Mouse (Mus musculus) neutrophil, adult 65 days (primary cell): ENCODE results near the gene Thoc7. TPM values are rescaled to one million over a fixed set of nuclear protein-coding genes. Genes with fewer than 3 reads are reported as not detected.

ENCODE experiments used
- total RNA-seq: library from RNA; stranded (reverse); gene quantifications from 2 replicates; pipeline ENCODE4 v1.2.4, GENCODE M21; 2023

Gene Thoc7
- total RNA-seq: 38.4 and 44.6 TPM in 2 replicates

DNA sequence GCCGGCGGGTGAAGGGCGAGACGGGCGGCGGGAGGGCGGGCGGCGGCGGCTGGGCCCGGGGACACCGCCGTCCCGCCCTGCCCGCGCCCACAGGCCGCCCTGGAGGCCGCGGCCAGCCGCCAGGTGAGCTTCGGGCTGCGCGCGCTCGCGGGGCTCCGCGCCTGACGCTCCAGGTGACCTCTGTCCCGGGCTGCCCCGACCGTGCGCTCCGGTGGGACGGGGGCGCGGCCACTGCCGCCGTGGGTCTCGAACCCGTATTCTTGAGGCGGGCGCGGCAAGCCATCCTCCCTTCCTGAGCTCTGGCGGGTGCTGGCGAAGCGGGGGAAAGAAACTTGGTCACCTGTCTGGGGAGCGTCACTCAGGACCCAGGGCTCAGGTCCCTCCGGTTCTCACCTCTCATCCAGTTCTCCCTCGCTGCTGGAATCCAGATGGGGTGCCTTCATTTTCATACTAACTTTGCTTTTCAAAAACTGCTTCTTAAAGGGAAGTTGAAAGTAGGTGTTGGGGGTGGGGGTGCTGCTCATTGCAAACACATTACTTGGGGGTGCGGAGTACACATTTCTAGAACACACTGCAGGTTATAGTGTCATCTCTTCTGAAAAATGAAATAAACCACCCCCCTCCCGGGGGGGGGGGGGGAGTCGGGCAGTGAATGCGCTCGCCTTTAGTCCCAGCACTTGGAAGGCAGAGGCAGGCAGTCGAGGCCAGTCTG, at the start of gene Thoc7, which contains the start of gene Atxn7:
Gene Thoc7, minus strand, starts transcription at position 452 of the 712 bp plus-strand sequence.
Gene Atxn7, plus strand, starts transcription at position 40 of the 712 bp plus-strand sequence.

DNA sequence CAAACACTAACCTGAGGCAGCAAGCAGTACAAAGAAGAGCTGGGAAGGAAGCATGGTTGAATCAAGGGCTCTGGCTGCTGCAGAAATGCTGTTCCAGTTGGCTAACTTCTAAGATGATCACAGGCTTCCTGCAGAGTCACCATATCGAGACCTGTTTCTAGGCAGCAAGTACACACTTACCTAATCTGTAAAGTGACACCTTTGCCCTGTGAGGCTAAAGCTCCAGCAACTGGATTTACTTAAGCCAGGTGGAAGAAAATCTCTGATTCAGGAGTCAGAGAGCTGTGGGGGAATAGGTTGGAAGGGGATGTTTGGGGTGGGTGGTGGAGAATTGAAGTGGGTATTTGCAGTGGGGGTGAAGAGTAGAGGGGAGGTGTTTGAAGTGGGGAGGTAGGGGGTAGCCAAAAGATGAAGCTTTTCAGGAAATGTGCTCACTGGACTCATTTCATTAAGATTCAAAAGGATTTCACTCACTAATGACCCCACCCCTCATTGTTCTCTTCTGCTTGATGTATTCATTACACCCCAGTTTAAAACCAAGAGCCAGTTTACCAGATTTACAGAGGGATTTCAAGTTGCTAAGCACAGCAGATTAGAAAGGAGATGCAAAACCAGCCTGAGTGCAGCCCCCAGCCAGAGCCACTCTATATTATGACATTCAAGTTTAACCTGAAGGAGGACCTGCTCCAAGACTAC, 47.1 kb downstream of the Thoc7 start, which contains the start of gene Gm281:
Gene Gm281, minus strand, starts transcription at position 92 of the 696 bp plus-strand sequence.

Other genes with a start within 250 kb of the Thoc7 start
- not detected in 2 replicates for gene Gm281, start 47.4 kb downstream of the Thoc7 start, total RNA-seq
- gene Atxn7, start 412 bp downstream of the Thoc7 start, total RNA-seq: 43.2 and 69.0 TPM in 2 replicates
- gene Psmd6, start 159.1 kb upstream of the Thoc7 start, total RNA-seq: 79.5 and 112 TPM in 2 replicates
- gene Olfr720, start 225.0 kb upstream of the Thoc7 start, total RNA-seq: not detected in 2 replicates